Mouse (Mus musculus) MEL (cell line): ENCODE results near the gene Syt7.

Experiments used
- CTCF ChIP-seq, 3 experiments: IDR thresholded peaks in 2 of 3; conservative IDR thresholded peaks in 1 of 3; 2 replicates each; pipeline ENCODE4 v1.5.1; 2011 to 2012; ENCODE audit warnings: low read length in 3 of 3, low read depth in 2 of 3, mild to moderate bottlenecking in 2 of 3, improper control_type of control experiment in 1 of 3, inconsistent platforms in 1 of 3, mixed read lengths in 1 of 3, moderate library complexity in 1 of 3; ENCODE audit not compliant: control insufficient read depth in 1 of 3, insufficient read depth in 1 of 3, poor library complexity in 1 of 3, severe bottlenecking in 1 of 3
- POLR2AphosphoS2 ChIP-seq: IDR thresholded peaks from 2 replicates; pipeline ENCODE4 v1.6.1; 2011; ENCODE audit warnings: low read length, improper control_type of control experiment

GRCm38 (mm10) chr19:10389391-10390098 is 655 bp downstream of the Syt7 start:
- TF ChIP-seq POLR2AphosphoS2 (no peak), CTCF (IDR thresholded peaks at IDR 0.05 in 2 of 3, conservative IDR thresholded peaks at IDR 0.05 in 1 of 3; ENCODE audit: control insufficient read depth in 1 of 3, insufficient read depth in 1 of 3, low read depth in 2 of 3, low read length in 3 of 3, poor library complexity in 1 of 3, severe bottlenecking in 1 of 3) (no peak)
